Mouse (Mus musculus): ENCODE data around the gene Scnn1b. TPM values are rescaled to one million over a fixed set of nuclear protein-coding genes. Genes with fewer than 3 reads are reported as not detected.

The Scnn1b gene
- total RNA-seq, 2 experiments from 2014 or later, result not detected

DNA sequence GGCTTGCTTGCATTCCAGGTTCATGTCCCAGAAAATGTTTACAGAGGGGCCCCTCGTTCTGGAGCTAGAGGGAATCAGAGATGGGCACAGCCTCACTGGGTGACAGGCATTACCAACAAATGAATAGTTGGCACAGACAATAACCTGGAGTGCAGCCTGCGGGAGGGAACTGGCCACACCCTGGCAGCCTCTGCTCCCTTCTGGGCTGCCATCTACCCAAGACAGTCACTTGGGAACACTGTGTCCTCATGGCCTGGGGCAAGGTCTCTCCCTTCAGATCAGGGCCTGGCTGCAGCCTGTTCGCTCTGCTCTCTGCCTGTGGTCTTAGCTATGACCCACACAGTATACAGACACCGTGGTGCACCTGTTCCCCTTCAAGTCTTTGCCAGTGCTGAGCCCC is 42.0 kb downstream of the Scnn1b start:
- intact Hi-C loops (cut with DNase I), result no loop called here
- DNase-seq, result no peak

DNA sequence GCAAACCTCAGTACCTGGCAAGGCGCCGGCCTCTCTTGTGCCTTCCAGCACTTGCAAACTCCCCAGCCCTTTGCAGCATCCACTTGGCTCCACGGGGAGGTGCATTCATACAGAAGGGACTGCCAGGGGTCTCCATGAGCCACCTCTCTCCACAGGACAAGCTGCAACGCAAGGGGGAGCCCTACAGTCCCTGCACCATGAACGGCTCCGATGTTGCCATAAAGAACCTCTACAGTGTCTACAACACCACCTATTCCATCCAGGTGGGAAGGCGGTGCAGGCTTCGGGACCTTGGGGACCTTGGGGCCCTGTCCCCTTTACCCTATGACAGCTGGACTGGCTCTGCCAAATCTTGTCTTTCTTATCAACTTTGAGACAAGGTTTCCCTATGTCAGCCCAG is 47.4 kb downstream of the Scnn1b start:
- no peak for DNase-seq
- intact Hi-C loops (cut with DNase I), result no loop called here

DNA sequence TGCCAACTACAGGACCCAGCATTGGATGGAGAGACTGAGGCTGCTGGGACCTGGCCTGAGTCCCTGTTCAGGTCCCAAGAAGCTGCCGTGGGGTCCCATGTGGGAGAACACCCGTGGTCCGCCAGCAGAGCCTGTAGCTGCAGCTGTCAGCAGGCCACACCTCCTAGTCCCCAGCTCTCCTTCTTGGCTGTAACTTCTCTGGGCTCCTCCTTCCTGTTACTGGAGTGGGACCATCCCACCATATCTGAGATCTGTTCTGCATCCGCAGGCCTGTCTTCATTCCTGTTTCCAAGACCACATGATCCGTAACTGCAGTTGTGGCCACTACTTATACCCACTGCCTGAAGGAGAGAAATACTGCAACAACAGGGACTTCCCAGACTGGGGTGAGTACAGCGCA is 49.1 kb downstream of the Scnn1b start:
- intact Hi-C loops (cut with DNase I), result no loop called here
- DNase-seq, result no peak

DNA sequence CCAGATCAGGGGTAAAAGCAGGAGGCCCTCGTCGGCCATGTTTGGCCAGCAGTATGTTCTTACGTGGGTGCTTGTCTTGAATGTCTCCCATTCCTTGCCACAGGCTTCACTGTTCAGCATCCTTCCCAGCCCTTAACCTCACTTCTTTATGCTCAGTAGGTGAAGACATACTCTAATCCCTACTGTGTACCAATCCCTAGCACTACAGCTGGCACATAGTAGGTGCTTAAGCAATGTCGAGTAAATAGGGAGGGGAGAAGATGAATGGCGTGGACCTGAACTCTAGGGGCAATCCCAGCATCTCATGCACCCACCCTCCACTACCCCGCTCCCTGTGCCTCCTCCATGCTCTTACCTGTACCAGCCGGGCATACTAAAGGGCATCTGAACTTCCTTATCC is 59.5 kb downstream of the Scnn1b start:
- no peak for DNase-seq
- intact Hi-C loops (cut with DNase I), result no loop called here

DNA sequence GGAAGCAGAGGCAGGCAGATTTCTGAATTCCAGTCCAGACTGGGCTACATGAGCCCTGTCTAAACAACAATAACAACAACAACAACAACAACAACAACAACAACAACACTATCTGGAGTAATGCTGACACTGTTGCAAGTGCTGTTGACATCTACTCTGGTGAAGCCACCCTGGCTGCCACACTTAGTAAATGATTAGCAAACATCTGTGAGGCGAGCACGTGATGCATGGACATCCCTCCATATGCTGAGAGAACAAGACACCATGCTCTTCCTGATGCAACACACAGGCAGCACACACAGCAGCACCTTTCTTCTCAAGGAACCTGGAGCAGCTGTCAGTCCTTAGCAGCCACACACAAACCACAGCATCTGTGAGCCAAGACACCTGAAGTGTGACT is 63.0 kb downstream of the Scnn1b start:
- no peak for DNase-seq
- intact Hi-C loops (cut with DNase I), result no loop called here

DNA sequence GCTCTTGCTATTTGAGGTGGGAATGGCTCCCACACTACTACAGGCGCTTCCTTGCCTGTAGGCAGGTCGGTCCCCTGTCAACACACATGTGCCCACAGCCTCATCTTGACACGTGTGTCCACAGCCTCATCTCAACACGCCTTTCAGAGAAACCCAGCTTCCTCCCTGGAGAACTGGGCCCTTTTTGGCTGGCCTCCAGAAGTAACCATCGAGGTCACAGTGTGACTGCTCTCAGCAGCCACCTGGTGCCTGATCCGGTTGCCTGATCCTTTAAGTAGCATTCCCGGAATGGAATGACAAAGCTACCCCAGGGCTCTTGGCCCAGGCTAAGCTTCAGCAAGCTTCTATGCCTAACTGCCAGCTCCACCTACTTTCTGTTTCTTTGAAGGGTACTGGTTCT is 66.4 kb downstream of the Scnn1b start:
- intact Hi-C loops (cut with DNase I), result no loop called here
- no peak for DNase-seq

DNA sequence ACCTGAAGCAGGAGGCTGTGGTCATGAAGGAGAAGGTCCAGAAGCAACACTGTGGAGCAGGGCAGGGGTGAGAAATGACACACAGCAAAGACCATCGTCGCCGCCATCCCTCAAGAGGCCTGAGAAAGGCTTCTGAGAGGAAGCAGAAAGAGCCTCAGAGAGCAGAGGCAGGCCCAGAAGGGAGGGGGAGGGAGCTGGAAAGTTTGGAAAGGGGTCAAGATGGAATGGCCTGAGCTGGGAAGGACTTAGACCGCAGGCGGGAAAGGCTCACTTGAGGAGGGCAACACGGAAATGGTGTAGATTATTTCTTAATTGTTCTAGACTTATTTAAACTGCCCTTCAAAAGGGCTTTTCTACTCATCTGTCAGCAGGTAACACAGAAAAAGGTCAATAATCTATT is 68.8 kb downstream of the Scnn1b start:
- DNase-seq, result peak; percentile 11 to 14
- intact Hi-C loops (cut with DNase I), result no loop called here

DNA sequence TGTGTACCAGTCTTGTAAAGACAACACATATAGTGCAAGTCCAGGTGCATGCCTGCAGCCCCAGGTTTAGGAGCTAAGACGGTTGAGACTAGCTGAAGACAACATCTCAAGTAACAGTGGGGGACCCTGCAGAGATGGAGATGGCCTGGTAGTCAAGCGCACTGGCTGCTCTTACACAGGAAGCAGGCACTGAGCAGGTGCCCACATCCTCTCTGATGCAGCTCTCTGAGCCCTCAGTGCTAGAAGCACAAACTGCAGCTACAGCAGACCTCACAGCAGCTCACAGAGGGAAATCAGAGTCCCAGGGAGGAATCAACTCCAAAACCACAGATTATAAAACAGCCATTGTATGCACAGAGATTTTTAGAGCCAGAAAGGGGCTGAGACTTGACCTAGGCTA is 69.5 kb downstream of the Scnn1b start:
- intact Hi-C loops (cut with DNase I), result no loop called here

DNA sequence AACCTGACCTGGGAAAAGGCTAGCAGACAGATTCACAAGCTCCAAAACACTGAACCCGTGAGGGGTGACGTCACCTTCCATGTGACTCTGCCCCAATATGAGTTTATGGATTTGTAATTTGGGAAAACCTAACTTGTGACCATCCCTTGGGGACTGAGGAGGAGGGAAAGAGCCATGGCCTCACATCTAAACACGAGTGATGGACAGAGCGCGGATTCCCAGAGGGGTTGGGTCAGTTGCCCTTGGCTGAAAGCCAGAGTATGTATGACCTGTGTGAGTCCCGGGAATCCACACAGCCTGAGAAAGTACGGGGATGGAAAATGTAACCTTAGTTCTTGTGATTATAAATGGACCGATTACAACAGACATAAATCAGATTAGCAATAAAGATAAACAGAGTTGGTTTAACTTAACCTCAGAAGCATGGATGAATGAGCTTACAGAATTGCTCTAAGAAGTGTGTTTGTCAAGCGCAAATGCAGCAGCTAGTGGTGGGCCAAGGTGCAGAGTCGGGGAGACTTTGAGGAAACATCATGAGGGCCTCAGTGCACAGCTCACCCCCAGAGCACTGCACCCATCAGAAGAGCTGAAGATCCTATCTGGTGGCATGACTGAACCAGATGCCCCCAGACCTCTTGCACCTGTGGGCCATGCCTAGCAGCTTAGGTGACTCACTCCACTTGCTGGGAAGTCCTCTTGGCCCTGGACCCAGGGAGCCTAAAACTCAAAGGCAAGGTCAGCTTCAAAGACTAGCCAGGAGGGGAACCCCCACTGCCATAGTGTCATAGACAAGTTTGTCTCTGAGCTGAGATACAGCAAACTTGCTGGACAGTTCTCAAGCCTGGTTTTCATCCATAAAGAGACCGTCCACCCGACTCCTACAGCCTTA is 71.3 kb downstream of the Scnn1b start:
- intact Hi-C loops (cut with DNase I), result no loop called here
- peak; percentile 23 to 34 for DNase-seq

More for the DNA sequence above, 69.5 kb downstream of the Scnn1b start:
- no peak for DNase-seq

DNA sequence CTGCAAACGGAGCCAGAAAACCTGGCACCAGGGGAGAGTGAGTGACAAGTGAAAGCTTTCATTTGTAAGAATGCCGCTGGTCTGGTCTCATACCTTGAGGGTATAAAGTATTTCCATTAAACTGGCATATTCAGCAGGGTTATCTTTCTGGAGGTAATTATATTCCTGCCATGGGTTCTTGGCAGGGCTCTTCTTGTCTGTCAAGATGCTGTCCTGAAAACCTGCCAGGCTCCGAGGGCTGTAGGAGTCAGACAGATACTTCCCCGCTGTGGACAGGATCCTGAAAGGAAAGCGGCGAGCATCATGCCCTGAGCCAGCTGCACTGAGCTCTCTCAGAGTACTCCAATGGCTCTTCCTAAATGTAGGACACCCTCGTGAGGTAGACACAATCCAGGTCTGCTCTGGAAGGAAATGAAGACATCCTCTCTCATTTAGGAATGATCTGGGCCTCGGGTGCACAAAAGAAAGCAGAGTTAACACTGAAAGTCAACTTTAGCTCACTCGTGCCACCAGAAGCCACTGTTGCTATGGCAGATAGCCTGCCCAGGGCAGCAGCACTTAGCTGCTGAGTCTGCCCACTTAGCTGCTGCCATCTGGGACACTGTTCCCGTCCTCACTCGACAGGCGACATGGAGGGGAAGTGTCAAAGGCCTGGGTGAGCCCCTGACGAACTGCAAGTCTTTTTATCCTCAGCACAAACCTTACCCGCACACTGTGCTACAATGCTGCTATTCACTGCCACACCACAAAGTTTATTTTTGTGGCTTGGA is 72.2 kb downstream of the Scnn1b start:
- intact Hi-C loops (cut with DNase I), result no loop called here
- DNase-seq, result no peak

DNA sequence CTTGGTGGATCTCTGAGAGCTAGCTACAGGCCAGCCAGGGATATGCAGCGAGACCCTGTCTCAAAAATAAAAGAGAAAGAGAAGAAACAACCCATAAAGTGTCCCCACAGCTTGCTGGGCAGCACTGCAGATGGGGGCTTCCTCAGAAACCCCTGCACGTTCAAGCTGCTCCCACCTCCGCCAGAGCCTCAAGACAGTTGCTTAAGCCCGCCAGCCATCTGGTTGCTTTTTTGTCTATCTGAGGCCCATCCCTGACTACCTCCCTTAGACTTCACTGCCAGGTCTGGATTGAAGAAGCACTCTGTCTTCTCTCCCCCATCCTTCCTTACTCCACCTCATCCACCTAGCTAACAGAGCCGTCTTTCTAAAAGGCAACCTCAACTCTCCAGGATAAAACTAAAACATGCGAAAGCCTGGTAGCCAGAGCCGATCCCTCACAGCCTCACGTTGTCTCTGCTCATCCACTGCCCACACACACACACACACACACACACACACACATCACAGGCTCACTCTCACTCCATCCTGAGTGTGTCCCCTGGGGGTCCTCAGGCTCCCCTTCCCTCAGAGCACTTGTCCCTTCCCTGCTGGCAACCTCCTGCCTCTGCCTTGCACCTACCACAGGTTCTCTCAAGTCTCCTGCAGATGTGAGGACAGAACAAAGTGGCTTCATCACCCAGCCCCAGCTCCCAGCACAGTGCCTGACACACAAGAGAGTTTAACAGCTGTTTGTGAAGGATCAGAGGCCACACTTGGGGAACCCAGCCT is 73.5 kb downstream of the Scnn1b start:
- intact Hi-C loops (cut with DNase I), result no loop called here
- DNase-seq, result no peak

DNA sequence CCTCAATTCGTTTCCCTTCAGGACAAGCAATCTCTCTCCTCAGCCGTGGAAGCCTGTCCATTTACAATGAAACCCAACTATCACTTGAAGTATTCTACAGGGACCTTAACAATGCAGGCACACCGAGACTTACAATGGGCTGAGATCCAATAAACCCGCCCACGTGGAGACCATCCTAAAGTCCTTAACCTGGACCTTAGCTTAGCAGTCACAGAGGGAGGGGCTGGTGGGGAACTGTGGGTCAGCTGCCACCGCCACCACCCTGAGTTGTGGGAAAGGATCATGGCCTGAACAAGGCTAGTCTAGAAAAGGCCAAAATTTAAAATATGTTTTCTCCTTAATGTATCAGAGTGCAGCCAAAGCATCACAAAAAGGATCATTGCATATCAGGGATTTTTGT is 74.4 kb downstream of the Scnn1b start:
- intact Hi-C loops (cut with DNase I), result no loop called here

DNA sequence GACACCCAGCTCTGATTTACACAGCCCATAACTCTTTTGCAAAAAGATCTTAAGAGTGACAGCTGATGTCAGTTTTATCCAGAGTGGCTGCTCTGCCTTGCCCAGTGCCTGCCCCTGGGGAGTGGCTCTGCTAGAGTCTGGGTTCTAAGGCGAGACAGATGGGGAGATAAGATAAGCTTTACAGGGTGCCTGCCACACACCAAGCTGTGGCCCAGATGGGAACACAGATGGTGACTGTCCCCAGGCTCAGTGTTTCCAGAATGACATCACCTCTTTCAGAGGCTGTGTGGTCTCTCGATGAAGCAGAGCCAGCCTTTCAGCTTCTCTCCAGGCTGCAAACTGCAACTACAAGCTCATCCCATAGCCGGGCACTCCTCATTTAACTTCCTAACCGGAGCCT is 74.9 kb downstream of the Scnn1b start:
- no peak for DNase-seq
- intact Hi-C loops (cut with DNase I), result no loop called here

More for the DNA sequence above, 74.4 kb downstream of the Scnn1b start:
- no peak for DNase-seq

DNA sequence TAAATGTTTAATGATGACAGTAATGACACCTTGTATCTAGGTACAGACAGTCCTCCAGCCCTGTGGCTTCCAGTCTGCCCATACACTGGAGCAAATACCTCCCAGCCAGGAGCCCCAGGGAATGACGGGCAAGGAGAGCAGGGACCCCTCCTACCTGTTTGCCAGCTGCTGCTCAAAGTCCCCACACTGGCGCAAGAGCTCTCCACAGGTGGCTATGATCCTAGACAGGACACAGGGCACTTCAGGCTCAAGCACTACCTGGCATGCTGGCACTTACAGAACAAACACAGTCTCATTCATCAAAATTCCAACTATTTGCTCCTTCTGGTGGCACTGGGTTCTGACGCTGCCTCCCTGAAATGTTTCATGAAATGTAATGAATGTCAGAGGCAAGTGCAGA is 76.2 kb downstream of the Scnn1b start:
- DNase-seq, result no peak
- intact Hi-C loops (cut with DNase I), result no loop called here

DNA sequence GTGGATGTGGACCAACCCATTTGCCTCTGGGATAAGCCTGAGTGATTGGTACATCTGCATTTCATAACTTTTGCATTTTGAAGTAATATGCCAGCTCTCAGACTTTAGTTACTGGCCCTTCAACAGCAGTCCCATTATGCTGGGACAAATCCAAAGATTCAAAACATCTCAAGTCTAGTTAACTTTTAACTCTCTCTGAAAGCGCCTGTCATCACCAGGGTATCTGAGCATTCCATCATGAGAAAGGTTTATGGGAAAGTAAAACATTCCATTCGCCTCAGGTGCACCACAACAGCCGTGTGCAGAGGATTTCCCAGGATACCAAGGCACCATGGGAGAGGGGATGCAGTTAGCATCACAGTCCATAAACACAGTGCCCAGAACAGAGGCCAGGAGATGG is 76.8 kb downstream of the Scnn1b start:
- intact Hi-C loops (cut with DNase I), result no loop called here
- no peak for DNase-seq

DNA sequence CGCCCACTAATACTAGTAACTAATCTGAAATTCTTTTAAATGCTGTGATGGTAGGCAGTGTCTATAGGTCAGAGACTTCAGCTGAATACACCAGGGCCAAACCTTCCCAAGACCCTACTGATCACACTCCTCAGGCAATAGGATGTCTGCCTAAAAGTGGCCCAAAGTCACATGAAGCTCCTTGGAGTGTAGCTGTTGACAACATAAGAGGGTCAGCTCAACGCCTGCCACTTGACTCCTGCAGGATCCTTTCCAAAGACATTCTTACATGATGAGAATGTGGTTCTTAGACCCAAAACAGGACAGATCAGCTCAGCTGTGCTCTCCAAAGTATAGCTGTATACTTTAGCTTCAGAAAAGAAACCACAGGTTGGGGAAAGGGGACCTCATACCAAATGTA is 77.5 kb downstream of the Scnn1b start:
- DNase-seq, result no peak

DNA sequence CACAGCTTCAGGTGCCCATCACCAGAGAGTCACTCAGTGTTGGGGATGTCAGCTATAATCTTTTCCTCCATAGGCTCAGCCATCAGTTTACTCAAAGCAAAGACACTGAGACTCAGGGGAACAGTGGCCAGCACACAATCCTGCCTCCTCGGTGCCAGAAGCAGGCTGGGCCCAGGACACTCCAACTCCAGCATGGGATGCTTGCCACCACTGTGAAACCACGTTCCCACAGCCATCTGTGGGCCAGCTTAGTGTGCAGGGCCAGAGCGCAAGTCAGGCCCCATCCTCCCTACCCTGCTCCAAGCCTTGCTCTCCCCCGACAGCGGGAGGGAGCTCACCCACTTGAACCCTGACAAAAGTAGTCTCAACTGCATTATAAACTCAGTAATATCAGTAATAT is 81.4 kb downstream of the Scnn1b start:
- no peak for DNase-seq
- intact Hi-C loops (cut with DNase I), result no loop called here

More for the DNA sequence above, 77.5 kb downstream of the Scnn1b start:
- intact Hi-C loops (cut with DNase I), result no loop called here

DNA sequence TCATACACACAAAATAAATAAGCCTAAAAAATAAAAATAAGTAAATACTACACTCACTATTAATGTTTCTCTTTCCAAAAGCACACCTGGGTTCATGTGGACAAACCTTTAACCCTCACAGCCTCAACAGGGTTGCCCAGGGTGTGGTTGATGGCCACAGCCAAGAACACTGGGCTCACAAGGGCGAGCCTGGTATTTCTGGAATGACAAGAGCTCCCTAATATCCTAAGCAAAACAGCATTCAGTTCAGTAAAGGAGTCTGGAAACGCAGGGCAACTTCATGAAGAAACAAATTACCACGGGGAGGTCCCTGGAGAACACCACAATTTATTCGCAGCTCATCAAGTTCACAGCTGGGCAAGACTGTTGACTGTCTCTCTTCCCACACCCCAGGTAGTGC is 82.7 kb downstream of the Scnn1b start:
- intact Hi-C loops (cut with DNase I), result no loop called here
- DNase-seq, result no peak

DNA sequence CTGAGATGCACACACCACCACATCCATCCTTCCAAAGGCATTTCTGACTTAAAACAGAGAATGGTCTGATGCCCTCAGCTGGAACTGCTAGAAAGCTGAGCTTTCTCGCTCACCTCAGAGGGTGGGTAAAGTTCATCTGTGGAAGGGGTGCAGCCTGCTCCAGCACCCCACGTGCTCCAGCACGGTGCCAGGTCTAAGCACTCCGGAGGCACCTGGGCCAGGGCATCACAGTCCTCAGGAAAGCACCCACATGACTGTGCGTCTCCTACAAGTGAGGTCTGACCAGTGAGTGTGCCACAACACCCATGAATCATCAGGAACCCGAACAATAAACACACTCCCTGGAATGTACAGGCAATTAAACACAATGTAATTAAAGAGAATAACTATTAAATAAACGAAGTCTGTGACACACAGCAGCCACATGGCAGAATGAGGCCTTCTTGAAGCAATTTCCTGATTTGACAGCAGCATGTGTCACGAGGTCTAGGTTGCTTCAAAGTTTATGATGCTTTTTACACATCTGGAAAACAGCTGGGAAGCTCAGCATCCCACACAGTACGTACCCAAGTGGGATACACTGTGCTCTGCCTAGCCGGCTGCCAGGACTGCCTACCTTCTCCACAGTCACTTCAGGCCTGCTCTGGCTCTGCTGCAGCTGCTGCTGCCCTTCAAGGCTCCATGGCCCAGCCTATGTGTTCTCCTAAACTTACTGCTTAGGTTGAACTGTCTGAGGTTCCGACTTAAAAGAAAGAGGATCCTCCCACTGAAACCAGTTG is 90.2 kb downstream of the Scnn1b start:
- intact Hi-C loops (cut with DNase I), result no loop called here
- no peak for DNase-seq

DNA sequence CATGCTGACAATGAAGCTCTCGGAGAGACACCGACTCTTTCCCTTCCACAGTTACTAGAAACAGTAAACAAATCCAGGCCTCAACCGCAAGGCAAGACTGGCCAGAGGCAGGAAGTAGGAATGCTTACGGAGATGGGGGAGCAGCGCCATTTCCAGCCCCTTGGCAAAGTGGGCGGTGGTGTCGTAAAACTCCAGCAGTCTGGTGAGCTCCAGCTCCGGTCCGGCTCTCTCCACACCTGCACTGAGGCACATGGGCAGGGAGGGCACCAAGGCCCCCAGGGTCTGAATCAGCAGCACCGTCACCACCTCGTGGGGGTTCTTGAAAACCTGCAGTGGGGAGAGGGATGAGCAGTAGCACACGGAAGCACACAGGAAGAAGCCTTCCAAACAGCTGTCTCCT is 91.0 kb downstream of the Scnn1b start:
- intact Hi-C loops (cut with DNase I), result no loop called here
- DNase-seq, result no peak

Measured in heart, postnatal 36 days (tissue).